Mouse (Mus musculus): Measurements from ENCODE around the gene Trim25.

DNA sequence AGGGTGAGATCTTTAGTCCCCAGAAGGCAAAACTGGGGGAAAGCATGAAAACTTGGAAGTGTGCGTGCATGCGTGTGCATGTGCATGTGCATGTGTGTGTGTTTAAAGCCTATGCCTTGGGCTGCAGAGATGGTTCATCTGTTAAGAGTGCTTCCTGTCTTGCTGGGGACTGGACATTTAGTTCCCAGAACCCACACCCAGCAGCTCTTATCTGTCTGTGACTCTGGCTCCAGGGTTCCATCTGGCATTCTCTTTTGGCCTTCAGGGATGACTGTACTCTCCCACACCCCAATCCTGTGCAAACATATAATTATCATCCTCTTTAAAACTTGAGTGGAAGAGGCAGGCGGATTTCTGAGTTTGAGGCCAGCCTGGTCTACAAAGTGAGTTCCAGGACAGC lies 26.9 kb downstream of the Trim25 start:
- TF ChIP-seq GATA1 (IDR thresholded peaks at IDR 0.05; ENCODE audit: borderline replicate concordance, low read length) (no peak), FLI1 (IDR thresholded peaks at IDR 0.05; ENCODE audit: low read length) (no peak)

Measured in megakaryocyte, embryonic 14.5 days (primary cell).